Mouse (Mus musculus): ENCODE data around the gene Dpp3. TPM values are rescaled to one million over a fixed set of nuclear protein-coding genes. Genes with fewer than 3 reads are reported as not detected.

The Dpp3 gene
- polyA plus RNA-seq (2014; fragmentation: Illumina TruSeq; extraction: RNeasy Lipid Tissue Mini Kit (QIAGEN cat#74804); ENCODE audit: low read depth, low replicate concordance), result 5.8 TPM

DNA sequence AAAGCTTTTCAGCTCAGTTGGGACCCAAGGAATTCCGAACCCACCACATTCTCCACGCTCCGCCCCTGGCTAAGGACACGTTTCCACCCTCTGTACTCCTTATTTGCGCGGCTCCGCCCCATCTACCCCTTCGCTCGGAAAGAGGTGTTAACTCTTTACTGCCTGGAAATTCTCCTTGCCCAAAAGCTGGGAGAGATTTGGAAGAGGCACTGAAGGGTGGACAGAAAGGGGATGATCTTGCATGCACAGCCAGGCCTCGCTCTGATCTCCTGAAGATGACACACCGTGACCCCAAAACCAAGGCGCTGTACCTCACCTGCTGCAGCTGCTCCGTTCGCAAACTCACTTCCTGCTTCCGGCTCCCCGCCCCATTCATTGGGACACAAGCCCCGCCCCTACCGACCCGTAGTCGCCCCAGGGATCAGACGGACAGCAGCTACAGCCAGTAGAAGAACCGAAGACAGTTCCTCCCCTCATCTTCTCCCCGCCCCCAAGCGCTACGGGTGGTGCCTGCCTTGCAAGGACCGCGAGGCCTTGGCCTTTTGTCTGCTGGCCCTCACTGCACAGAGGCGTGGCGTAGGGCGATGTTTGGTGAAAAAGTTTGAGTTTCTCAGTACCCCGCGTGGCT lies at the start of gene Dpp3:
Dpp3 (minus strand) TSS at position 384 of the 628 bp plus-strand sequence.

DNA sequence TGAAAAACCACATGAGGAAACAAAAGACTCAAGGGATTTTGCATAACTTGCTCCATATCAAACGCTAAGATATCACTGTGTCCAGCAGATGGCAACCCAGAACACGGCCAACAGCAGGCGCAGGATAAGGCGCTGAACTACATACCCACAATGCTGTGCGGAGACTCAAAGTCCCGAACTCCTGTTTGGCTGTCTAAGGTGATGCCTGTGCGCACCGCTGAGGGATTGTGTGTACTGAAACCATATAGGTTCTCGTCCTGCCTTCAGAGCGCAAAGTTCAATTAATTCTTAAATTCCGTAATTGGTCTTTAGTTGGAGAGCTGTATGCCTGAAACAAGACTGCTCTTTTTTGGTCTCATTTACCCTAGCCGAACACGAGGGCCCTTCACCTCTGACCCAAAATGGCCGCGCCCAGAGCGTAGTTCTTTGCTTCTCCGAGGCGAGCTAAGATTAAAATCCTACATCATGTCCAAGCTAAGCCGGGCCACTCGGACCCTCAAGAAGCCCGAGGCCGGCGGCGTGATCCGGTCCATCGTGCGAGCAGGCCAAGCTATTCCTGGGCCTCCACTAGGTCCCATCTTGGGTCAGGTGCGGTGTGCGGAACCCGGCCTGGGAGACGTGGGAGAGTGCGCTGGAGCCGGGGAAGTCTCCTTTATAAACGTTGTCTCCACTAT lies 34.0 kb upstream of the Dpp3 start, which contains the start of gene Mrpl11:
Mrpl11 (plus strand) TSS at position 220 of the 674 bp plus-strand sequence.

DNA sequence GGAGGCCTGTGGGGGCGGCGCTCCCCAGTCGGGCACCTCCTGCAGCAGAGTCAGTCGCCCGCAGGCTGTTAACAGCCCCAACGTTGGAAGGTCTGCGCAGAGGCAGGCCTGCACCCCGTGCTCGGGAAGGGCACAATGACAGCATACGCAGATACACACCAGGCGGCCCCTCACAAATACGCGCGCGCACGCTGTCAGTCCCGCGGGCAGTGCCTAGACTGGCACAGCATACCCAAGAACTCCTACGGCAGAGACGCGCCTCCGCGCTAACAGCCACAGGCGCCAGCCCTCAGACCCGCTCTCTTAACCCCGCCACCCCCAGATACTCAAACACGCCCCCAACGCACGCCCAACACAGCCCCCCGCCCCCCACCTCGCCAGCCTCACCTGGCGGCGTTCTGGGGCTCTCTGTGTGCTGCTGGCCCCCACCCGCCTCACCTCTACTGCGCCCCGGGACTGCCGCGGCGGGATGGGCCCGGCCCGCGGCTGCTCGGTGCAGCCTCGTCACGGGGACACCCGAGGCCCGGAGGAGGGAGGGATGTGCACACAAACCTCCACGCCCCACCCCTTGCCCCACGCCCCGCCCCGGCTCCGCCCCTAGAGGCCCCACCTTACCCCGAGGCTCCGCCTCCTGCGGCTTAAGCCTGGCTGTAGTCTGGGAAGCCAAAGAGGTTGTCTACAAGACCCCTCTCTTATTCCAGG lies 14.6 kb upstream of the Dpp3 start, which contains the start of gene Peli3:
Peli3 (minus strand) TSS at position 577 of the 702 bp plus-strand sequence.

DNA sequence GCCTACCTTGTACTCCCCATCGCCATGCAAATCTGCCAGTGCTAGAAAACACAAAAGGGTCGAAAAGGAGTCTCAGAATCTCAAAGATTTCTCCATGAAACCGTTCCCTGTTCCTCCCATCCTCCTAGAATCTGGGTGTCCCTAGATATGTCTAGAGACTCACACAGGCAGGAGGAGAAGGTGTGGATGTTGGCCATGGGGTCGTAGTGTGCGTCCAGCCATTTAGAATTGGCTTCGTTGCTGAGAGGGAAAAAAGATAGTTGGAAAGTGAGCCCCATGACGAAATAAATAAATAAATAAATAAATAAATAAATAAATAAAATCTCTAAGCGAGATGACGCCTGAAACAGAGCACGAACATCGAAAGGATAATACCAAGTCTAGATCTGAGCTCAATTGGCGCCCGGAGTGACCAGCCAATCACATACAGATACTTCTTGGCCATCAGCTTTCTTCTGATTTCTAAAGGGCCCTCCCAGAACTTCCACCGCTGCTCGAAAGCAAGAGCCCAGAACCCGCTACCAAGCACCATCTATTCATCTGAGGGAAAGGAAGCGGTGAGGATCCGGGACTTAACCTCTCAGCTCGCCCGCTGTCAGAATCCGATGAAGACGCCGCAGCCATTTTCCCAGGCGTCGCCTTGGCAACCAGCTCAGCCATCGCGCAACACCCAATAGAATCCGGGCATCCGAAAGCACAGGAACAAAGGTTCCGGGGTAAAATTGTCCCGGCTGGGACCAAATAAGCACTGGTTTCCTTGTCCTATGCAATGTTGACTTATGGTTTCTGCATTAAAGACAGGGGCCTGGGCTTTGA lies 21.9 kb downstream of the Dpp3 start, which contains the start of gene Bbs1:
Bbs1 (minus strand) TSS at position 650 of the 816 bp plus-strand sequence.

DNA sequence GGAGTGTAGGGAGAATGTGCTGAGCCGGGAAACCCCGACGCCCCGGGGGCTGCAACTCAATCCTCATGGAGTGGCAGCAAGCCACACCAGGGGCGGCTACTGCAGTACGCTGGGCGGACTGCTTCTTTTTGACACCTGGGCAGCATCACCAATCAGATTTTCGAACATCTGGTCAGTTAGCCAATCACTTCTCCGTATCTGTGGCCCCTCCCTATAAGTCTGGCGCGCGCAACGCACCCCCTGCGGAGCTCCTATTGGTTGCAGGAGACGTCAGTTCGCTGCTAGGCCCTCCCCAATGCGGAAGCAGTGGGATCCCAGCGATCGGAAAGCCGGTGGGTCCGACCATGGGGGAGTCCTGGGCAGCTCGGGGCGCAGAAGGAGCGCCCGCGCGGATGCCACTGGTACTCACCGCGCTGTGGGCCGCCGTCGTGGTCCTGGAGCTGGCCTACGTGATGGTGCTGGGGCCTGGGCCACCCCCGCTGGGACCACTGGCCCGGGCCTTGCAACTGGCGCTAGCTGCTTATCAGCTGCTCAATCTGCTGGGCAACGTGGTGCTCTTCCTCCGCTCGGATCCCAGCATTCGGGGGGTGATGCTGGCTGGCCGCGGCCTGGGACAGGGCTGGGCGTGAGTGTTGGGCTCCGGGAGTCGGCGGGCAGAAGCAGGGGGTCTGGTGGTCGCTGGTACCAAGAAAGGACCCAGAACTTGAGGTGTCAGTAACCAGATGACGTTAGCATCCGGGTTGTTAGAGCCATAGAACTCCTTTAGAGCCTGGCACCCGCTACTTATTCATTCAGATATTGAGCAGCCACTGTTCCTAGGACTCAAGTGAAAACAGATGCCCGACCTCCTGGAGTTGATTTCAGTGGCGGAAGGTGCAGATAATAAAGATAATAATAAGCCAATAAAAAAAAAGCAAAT lies 49.4 kb downstream of the Dpp3 start, which contains the start of gene Zdhhc24:
Zdhhc24 (plus strand) TSS at position 264 of the 919 bp plus-strand sequence.

DNA sequence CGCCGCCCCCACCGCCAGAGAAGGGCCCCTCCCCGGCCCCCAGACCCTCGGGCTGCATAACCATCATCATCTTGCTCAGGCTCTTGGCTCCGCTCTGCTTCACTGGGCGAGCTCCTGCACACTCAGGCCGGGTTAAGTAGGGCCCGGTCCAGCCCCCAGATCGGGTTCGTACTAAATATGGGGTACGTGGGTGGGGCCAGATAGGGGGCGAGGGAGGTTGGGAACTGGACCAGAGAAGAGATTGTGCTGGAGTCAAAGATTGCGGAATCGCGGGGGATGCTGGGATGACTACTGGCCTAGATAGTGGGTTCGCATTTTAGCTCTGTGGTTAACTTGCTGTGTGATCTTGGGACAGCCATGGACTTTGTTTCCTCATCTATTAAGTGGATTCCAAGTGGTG lies 50.3 kb downstream of the Dpp3 start, which contains the start of gene Actn3:
Actn3 (minus strand) TSS at position 125 of the 400 bp plus-strand sequence.

Other genes with a start within 250 kb of the Dpp3 start
- not detected for gene Gm960, start 229.6 kb downstream of the Dpp3 start, polyA plus RNA-seq (2014; fragmentation: Illumina TruSeq; extraction: RNeasy Lipid Tissue Mini Kit (QIAGEN cat#74804); ENCODE audit: low read depth, low replicate concordance)
- gene Sptbn2, start 217.1 kb downstream of the Dpp3 start, polyA plus RNA-seq (2014; fragmentation: Illumina TruSeq; extraction: RNeasy Lipid Tissue Mini Kit (QIAGEN cat#74804); ENCODE audit: low read depth, low replicate concordance), result 0.35 TPM
- 9.8 TPM for gene Rbm4b, start 171.8 kb downstream of the Dpp3 start, polyA plus RNA-seq (2014; fragmentation: Illumina TruSeq; extraction: RNeasy Lipid Tissue Mini Kit (QIAGEN cat#74804); ENCODE audit: low read depth, low replicate concordance)
- 18.8 TPM for gene Rbm4, start 134.4 kb downstream of the Dpp3 start, polyA plus RNA-seq (2014; fragmentation: Illumina TruSeq; extraction: RNeasy Lipid Tissue Mini Kit (QIAGEN cat#74804); ENCODE audit: low read depth, low replicate concordance)
- gene Gm21992, start 116.7 kb downstream of the Dpp3 start, polyA plus RNA-seq (2014; fragmentation: Illumina TruSeq; extraction: RNeasy Lipid Tissue Mini Kit (QIAGEN cat#74804); ENCODE audit: low read depth, low replicate concordance), result 6.3 TPM
- gene Rbm14, start 116.7 kb downstream of the Dpp3 start, polyA plus RNA-seq (2014; fragmentation: Illumina TruSeq; extraction: RNeasy Lipid Tissue Mini Kit (QIAGEN cat#74804); ENCODE audit: low read depth, low replicate concordance), result 7.5 TPM
- 1.9 TPM for gene Ccs, start 89.0 kb downstream of the Dpp3 start, polyA plus RNA-seq (2014; fragmentation: Illumina TruSeq; extraction: RNeasy Lipid Tissue Mini Kit (QIAGEN cat#74804); ENCODE audit: low read depth, low replicate concordance)
- gene Ccdc87, start 88.9 kb downstream of the Dpp3 start, polyA plus RNA-seq (2014; fragmentation: Illumina TruSeq; extraction: RNeasy Lipid Tissue Mini Kit (QIAGEN cat#74804); ENCODE audit: low read depth, low replicate concordance), result 0.32 TPM
- gene Ctsf, start 73.2 kb downstream of the Dpp3 start, polyA plus RNA-seq (2014; fragmentation: Illumina TruSeq; extraction: RNeasy Lipid Tissue Mini Kit (QIAGEN cat#74804); ENCODE audit: low read depth, low replicate concordance), result 10.3 TPM
- gene Actn3, start 50.4 kb downstream of the Dpp3 start, polyA plus RNA-seq (2014; fragmentation: Illumina TruSeq; extraction: RNeasy Lipid Tissue Mini Kit (QIAGEN cat#74804); ENCODE audit: low read depth, low replicate concordance), result not detected
- gene Zdhhc24, start 49.6 kb downstream of the Dpp3 start, polyA plus RNA-seq (2014; fragmentation: Illumina TruSeq; extraction: RNeasy Lipid Tissue Mini Kit (QIAGEN cat#74804); ENCODE audit: low read depth, low replicate concordance), result 23.1 TPM
- gene Bbs1, start 21.7 kb downstream of the Dpp3 start, polyA plus RNA-seq (2014; fragmentation: Illumina TruSeq; extraction: RNeasy Lipid Tissue Mini Kit (QIAGEN cat#74804); ENCODE audit: low read depth, low replicate concordance), result 2.1 TPM
- gene Peli3, start 14.8 kb upstream of the Dpp3 start, polyA plus RNA-seq (2014; fragmentation: Illumina TruSeq; extraction: RNeasy Lipid Tissue Mini Kit (QIAGEN cat#74804); ENCODE audit: low read depth, low replicate concordance), result 0.85 TPM
- 16.4 TPM for gene Mrpl11, start 33.9 kb upstream of the Dpp3 start, polyA plus RNA-seq (2014; fragmentation: Illumina TruSeq; extraction: RNeasy Lipid Tissue Mini Kit (QIAGEN cat#74804); ENCODE audit: low read depth, low replicate concordance)
- gene Npas4, start 62.0 kb upstream of the Dpp3 start, polyA plus RNA-seq (2014; fragmentation: Illumina TruSeq; extraction: RNeasy Lipid Tissue Mini Kit (QIAGEN cat#74804); ENCODE audit: low read depth, low replicate concordance), result 0.16 TPM
- not detected for gene Slc29a2, start 95.6 kb upstream of the Dpp3 start, polyA plus RNA-seq (2014; fragmentation: Illumina TruSeq; extraction: RNeasy Lipid Tissue Mini Kit (QIAGEN cat#74804); ENCODE audit: low read depth, low replicate concordance)
- 10.9 TPM for gene B4gat1, start 110.5 kb upstream of the Dpp3 start, polyA plus RNA-seq (2014; fragmentation: Illumina TruSeq; extraction: RNeasy Lipid Tissue Mini Kit (QIAGEN cat#74804); ENCODE audit: low read depth, low replicate concordance)
- gene AC124502.3, start 110.6 kb upstream of the Dpp3 start, polyA plus RNA-seq (2014; fragmentation: Illumina TruSeq; extraction: RNeasy Lipid Tissue Mini Kit (QIAGEN cat#74804); ENCODE audit: low read depth, low replicate concordance), result 0.32 TPM
- gene Brms1, start 113.1 kb upstream of the Dpp3 start, polyA plus RNA-seq (2014; fragmentation: Illumina TruSeq; extraction: RNeasy Lipid Tissue Mini Kit (QIAGEN cat#74804); ENCODE audit: low read depth, low replicate concordance), result 1.1 TPM
- gene Rin1, start 122.2 kb upstream of the Dpp3 start, polyA plus RNA-seq (2014; fragmentation: Illumina TruSeq; extraction: RNeasy Lipid Tissue Mini Kit (QIAGEN cat#74804); ENCODE audit: low read depth, low replicate concordance), result 0.66 TPM
- gene Cd248, start 139.8 kb upstream of the Dpp3 start, polyA plus RNA-seq (2014; fragmentation: Illumina TruSeq; extraction: RNeasy Lipid Tissue Mini Kit (QIAGEN cat#74804); ENCODE audit: low read depth, low replicate concordance), result 0.32 TPM
- not detected for gene Tmem151a, start 157.2 kb upstream of the Dpp3 start, polyA plus RNA-seq (2014; fragmentation: Illumina TruSeq; extraction: RNeasy Lipid Tissue Mini Kit (QIAGEN cat#74804); ENCODE audit: low read depth, low replicate concordance)
- gene Yif1a, start 160.3 kb upstream of the Dpp3 start, polyA plus RNA-seq (2014; fragmentation: Illumina TruSeq; extraction: RNeasy Lipid Tissue Mini Kit (QIAGEN cat#74804); ENCODE audit: low read depth, low replicate concordance), result 17.9 TPM
- not detected for gene Cnih2, start 170.2 kb upstream of the Dpp3 start, polyA plus RNA-seq (2014; fragmentation: Illumina TruSeq; extraction: RNeasy Lipid Tissue Mini Kit (QIAGEN cat#74804); ENCODE audit: low read depth, low replicate concordance)
- 2.5 TPM for gene Rab1b, start 178.8 kb upstream of the Dpp3 start, polyA plus RNA-seq (2014; fragmentation: Illumina TruSeq; extraction: RNeasy Lipid Tissue Mini Kit (QIAGEN cat#74804); ENCODE audit: low read depth, low replicate concordance)
- gene Klc2, start 190.3 kb upstream of the Dpp3 start, polyA plus RNA-seq (2014; fragmentation: Illumina TruSeq; extraction: RNeasy Lipid Tissue Mini Kit (QIAGEN cat#74804); ENCODE audit: low read depth, low replicate concordance), result 0.25 TPM

All from sigmoid colon, adult 10 weeks (tissue).